Mouse (Mus musculus) testis, adult 2 months (tissue): Measurements from ENCODE around the gene Pdia6.

Experiments
- CTCF ChIP-seq: fragments of 200-500 bp; IDR thresholded peaks from 2 replicates; pipeline ENCODE4 v1.5.1; 2012; ENCODE audit warnings: low read depth, mild to moderate bottlenecking, inconsistent platforms, low read length, moderate library complexity; ENCODE audit not compliant: control insufficient read depth, insufficient read depth, insufficient replicate concordance
- POLR2A ChIP-seq: fragments of 200-500 bp; IDR thresholded peaks from 2 replicates; pipeline ENCODE4 v1.6.1; 2012; ENCODE audit warnings: low read depth, mild to moderate bottlenecking, inconsistent platforms, low read length, moderate library complexity; ENCODE audit not compliant: control insufficient read depth

DNA sequence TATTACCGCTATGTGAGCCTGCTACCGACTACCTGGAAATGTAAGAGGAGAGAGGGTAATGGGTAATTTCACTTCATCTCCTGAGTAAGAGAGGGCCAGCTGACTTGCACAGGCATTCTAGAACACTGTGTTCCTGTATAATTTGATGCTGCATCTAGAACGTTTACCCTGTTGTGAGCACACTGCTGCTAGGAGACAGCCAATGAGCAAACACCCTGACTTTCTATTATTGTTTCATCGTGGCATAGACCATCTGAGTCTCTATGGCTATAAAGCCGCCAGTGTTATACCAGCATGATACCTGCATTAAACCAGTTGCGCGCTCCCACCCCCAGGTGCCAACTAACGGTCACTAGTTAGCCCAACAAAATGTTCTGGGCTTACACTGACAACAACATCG is 24.7 kb upstream of the Pdia6 start:
- no peak for TF ChIP-seq CTCF
- TF ChIP-seq POLR2A: no peak
